Mouse (Mus musculus) macrophage (primary cell): ENCODE measurements around the gene Pigm. TPM values are rescaled to one million over a fixed set of nuclear protein-coding genes. Genes with fewer than 3 reads are reported as not detected.

Source experiments
- H3K27ac ChIP-seq: fragments of 350-480 bp; formaldehyde crosslinking; 2 replicates; pipeline ENCODE4 v1.9.0; 2021
- H3K36me3 ChIP-seq: fragments of 350-480 bp; formaldehyde crosslinking; 2 replicates; pipeline ENCODE4 v1.9.0; 2021; ENCODE audit errors: inconsistent target
- H3K4me3 ChIP-seq: fragments of 350-480 bp; formaldehyde crosslinking; 2 replicates; pipeline ENCODE4 v1.9.0; 2021; ENCODE audit errors: inconsistent target
- H3K79me2 ChIP-seq: fragments of 350-480 bp; formaldehyde crosslinking; 2 replicates; pipeline ENCODE4 v1.9.0; 2021; ENCODE audit errors: inconsistent target
- whole genome bisulfite sequencing: methylation state at CpG from one replicate; pipeline ENCODE4 v1.1.7; 2026; ENCODE audit warnings: inconsistent platforms; ENCODE audit not compliant: missing documents; 5-methylcytosine and 5-hydroxymethylcytosine counted together
- polyA plus RNA-seq: library from polyadenylated mRNA; stranded (reverse); fragments of 250-400 nt; gene quantifications from 3 replicates; pipeline ENCODE4 v1.2.4, GENCODE M21; 2018; ENCODE audit warnings: inconsistent platforms

The Pigm gene
- polyA plus RNA-seq, 1 experiment from 2014 or later, result 5.6 TPM

DNA sequence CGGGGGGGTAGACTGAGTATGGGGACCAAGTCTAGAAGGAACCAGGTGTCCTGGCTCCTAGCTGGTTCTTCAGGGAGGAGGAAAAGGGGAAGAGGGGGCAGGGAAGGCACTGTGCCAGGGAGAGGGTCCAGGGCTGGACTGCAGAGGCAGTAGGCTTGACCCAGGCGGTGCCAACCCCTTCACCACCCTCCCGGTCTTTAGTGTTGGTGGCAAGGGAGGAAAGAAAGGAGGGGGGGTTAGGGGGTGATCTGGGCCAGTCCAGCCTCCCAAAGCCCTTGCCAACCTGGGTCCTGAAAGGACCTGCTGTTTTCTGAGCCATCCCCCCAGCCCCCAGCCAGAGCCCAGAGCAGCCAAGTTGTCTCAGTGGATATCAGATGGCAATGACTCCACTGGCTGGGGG, 33.6 kb upstream of the Pigm start:
- 83% methylated on average over 3 of the region's 3 CpGs for WGBS
- no peak overlapping the region for H3K4me3 ChIP-seq
- H3K36me3 ChIP-seq, result no peaks in the 10 kb centered on the region
- H3K27ac ChIP-seq, result no peak overlapping the region
- H3K79me2 ChIP-seq, result no peaks in the 10 kb centered on the region

GRCm38 (mm10) chr1:172343914-172344313, 32.4 kb upstream of the Pigm start:
- 69% methylated on average over 3 of the region's 3 CpGs for WGBS
- no peaks in the 10 kb centered on the region for H3K36me3 ChIP-seq
- no peak overlapping the region for H3K27ac ChIP-seq
- no peaks in the 10 kb centered on the region for H3K79me2 ChIP-seq
- H3K4me3 ChIP-seq, result no peak overlapping the region

GRCm38 (mm10) chr1:172344820-172345219, 31.5 kb upstream of the Pigm start:
- H3K4me3 ChIP-seq, result no peak overlapping the region
- H3K36me3 ChIP-seq, result no peaks in the 10 kb centered on the region
- WGBS, result 84% methylated on average over 7 of the region's 7 CpGs
- H3K27ac ChIP-seq, result no peak overlapping the region
- no peaks in the 10 kb centered on the region for H3K79me2 ChIP-seq

DNA sequence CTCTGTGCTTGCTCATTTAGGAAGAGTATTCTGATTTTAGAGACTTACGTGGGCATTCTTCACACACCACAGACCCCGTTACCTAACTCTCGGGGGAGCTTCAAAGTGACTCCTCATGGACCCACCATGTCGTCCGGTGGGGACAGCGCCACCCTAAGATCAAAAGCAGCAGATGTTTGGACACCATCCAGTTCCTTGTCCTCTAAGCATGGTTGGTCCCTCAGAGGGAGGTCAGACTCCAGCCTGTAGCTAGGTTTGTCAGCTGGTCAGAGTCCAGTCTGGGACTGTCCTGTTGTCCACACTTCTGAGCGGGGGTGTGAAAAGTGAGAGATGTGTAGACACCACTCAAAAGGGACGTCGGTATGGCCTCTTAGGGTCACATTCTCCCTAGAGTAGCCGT, 29.6 kb upstream of the Pigm start:
- Histone ChIP-seq H3K4me3 (no peak overlapping the region), H3K36me3 (no peaks in the 10 kb centered on the region), H3K79me2 (no peaks in the 10 kb centered on the region), H3K27ac (peak overlapping the region; percentile 22; the same call in 1 of the 2 replicates)
- 88% methylated on average over 10 of the region's 10 CpGs for WGBS

DNA sequence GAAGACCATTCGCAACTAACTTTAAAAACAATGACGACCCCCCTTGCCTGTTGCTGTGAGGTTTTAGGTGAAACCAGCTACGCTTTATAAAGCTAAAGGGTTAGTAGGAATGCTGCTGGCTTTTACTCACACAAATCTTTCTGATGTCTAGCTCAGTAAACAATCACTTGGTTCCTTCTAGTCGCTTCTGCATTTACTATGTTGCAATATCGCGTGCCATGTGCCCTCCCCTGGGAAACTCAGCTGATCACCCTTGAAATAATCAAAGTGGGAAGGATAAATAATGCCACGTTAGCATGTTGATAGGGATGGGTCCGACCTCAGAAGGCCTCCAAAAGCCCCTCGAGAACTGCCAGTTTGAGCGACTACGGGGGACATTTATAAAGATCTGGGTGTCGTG, 29.0 kb upstream of the Pigm start:
- no peak overlapping the region for H3K4me3 ChIP-seq
- H3K27ac ChIP-seq, result peak overlapping the region; percentile 22
- no peaks in the 10 kb centered on the region for H3K36me3 ChIP-seq
- 71% methylated on average over 11 of the region's 12 CpGs for WGBS
- no peaks in the 10 kb centered on the region for H3K79me2 ChIP-seq

DNA sequence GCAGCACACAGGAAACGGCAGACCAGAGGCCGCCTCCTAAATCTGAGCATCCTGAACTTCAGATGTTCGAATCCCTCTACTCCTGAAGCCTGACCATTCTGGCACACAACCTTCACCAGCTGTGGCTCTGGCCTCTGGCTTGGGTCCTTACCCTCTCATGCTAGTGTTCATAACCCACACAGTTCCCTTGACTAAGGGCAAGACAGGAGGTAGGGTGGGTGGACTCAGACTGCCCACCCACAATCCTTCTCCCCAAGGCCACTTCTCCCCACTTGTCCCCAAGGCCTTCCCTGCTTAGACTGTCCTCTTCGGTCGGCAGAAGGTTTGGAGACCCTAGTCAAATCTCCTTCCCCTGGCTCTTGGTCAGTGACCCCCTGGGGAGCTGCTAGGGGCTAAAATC, 26.8 kb upstream of the Pigm start:
- 95% methylated on average over 5 of the region's 5 CpGs for WGBS
- Histone ChIP-seq H3K4me3 (no peak overlapping the region), H3K27ac (no peak overlapping the region), H3K36me3 (no peaks in the 10 kb centered on the region), H3K79me2 (no peaks in the 10 kb centered on the region)

GRCm38 (mm10) chr1:172349916-172350812, 26.2 kb upstream of the Pigm start:
- Histone ChIP-seq H3K27ac (no peak overlapping the region), H3K36me3 (no peaks in the 10 kb centered on the region), H3K4me3 (no peak overlapping the region), H3K79me2 (no peaks in the 10 kb centered on the region)
- WGBS, result 75% methylated on average over 19 of the region's 19 CpGs

DNA sequence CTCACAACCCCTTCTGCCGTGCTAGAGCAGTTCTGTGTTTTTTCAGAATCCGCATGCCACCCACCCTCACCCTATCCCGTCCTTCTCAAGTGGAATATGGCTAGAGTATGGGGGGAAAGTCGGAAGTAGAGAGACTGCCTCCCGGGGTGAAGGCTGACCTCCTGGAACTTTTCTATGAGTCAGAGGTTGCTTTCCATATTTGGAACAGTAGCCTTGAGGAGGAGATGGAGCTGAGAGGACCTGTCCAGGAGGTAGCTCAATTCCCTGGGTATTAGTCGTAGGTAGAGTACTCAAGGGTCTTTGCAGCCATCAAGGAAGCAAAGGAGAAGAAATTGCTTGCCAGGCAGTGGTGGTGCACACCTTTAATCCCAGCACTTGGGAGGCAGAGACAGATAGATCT, 24.3 kb upstream of the Pigm start:
- H3K36me3 ChIP-seq, result no peaks in the 10 kb centered on the region
- no peak overlapping the region for H3K4me3 ChIP-seq
- 69% methylated on average over 6 of the region's 6 CpGs for WGBS
- H3K27ac ChIP-seq, result no peak overlapping the region
- H3K79me2 ChIP-seq, result no peaks in the 10 kb centered on the region

GRCm38 (mm10) chr1:172352453-172352852, 23.9 kb upstream of the Pigm start:
- Histone ChIP-seq H3K4me3 (no peak overlapping the region), H3K36me3 (no peaks in the 10 kb centered on the region), H3K27ac (0 out of 2 replicates have a peak overlapping the region, but pooled peaks have one; percentile 14), H3K79me2 (no peaks in the 10 kb centered on the region)
- 14% methylated on average over 3 of the region's 3 CpGs for WGBS

DNA sequence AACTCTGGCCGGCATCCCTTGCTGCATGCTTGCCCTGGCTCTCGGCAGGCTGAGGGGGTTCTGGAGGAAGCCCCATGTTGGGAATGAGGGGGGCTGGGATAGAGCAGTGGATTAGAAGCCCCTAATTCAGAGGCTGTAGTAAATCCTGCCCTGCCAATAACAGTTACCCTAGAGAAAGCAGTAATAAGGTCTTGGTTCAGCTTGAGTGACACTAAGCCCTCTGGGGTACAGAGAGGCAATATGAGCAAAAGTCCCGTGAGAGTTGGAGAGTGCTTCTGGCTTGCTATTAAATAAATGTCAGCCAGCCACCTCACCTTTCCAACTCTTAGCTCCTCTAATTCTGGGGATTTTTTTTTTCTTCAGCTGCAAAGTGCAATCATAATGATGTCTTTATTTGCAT, 21.0 kb upstream of the Pigm start:
- Histone ChIP-seq H3K4me3 (no peak overlapping the region), H3K27ac (no peak overlapping the region), H3K79me2 (no peaks in the 10 kb centered on the region), H3K36me3 (no peaks in the 10 kb centered on the region)
- 88% methylated on average over 3 of the region's 3 CpGs for WGBS

GRCm38 (mm10) chr1:172357550-172357949, 18.8 kb upstream of the Pigm start:
- no peaks in the 10 kb centered on the region for H3K36me3 ChIP-seq
- no peaks in the 10 kb centered on the region for H3K79me2 ChIP-seq
- no peak overlapping the region for H3K27ac ChIP-seq
- H3K4me3 ChIP-seq, result no peak overlapping the region
- 0% methylated on average over 1 of the region's 1 CpGs for WGBS

GRCm38 (mm10) chr1:172358341-172358740, 18.0 kb upstream of the Pigm start:
- WGBS, result 85% methylated on average over 10 of the region's 10 CpGs
- no peak overlapping the region for H3K4me3 ChIP-seq
- no peak overlapping the region for H3K27ac ChIP-seq
- H3K36me3 ChIP-seq, result no peaks in the 10 kb centered on the region
- H3K79me2 ChIP-seq, result no peaks in the 10 kb centered on the region

GRCm38 (mm10) chr1:172364684-172365083, 11.7 kb upstream of the Pigm start:
- no peak overlapping the region; the same call in 1 of the 2 replicates for H3K4me3 ChIP-seq
- H3K36me3 ChIP-seq, result no peaks in the 10 kb centered on the region
- H3K27ac ChIP-seq, result no peak overlapping the region
- WGBS, result 23% methylated on average over 6 of the region's 6 CpGs
- no peaks in the 10 kb centered on the region for H3K79me2 ChIP-seq

- Histone ChIP-seq H3K36me3 (no peaks in the 10 kb centered on the region), H3K79me2 (no peaks in the 10 kb centered on the region), H3K4me3 (no peak overlapping the region), H3K27ac (no peak overlapping the region)
- WGBS, result 39% methylated on average over 22 of the region's 23 CpGs
Measured at GRCm38 (mm10) chr1:172368768-172369418, 7.5 kb upstream of the Pigm start.

GRCm38 (mm10) chr1:172376758-172377458, 562 bp downstream of the Pigm start:
- Histone ChIP-seq H3K79me2 (peaks cover 54% of the 10 kb centered on the region), H3K27ac (peak overlapping the region; percentile 28; the same call in 1 of the 2 replicates), H3K36me3 (peaks cover 17% of the 10 kb centered on the region; the same call in 1 of the 2 replicates), H3K4me3 (peak overlapping the region; percentile 77)
- under 1% methylated on average over 62 of the region's 62 CpGs for WGBS
